Mouse (Mus musculus): ENCODE data around the gene Zbtb8os.

DNA sequence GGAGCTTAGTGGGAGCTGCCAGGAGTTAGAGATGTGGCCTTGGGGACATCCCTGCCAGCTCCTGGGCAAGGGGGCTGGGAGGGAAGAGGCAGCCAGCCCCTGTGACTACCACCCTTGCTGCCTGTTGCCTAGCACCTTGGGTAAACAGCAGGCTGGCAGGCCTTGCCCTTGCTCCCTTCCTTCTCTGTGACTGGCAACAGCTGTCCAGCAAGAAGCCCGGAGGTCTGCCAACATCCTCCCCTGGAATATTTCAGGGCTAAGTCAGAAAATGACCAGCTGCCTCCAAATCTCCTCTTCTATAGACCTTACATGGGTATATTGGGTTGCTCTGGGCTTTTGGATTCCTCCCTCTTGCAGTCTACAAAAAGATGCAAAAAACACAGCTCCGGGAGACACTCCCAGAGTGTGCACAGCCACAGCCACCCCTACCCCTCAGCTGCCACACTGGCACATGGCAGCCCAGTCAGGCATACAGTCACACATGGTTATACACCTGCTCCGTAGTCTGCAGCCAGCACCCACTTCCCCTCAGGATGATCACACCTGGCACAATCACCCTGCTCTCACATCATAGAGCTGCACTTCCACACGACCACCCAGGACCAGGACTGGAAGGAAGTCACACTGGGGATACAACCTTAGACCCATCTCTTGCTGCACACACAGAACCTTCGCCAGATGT, 49.4 kb upstream of the Zbtb8os start:
- TF ChIP-seq CTCF (IDR thresholded peaks at IDR 0.05; ENCODE audit: low read depth) (no peak), EP300 (optimal IDR thresholded peaks at IDR 0.05) (no peak)

Data from stomach, postnatal 0 days (tissue).